Mouse (Mus musculus) embryonic fibroblast, embryonic 13.5 days (primary cell): ENCODE results near the gene Samd4b. TPM values are rescaled to one million over a fixed set of nuclear protein-coding genes. Genes with fewer than 3 reads are reported as not detected.
"Not testable (repeated sequence)": the region's sequence is repeated elsewhere in the genome, so short reads cannot be mapped to it uniquely, and the experiment has no call there.

Experiments used
- H3K27ac ChIP-seq: 2 replicates; pipeline ENCODE4 v1.5.1; 2012; ENCODE audit warnings: low read length, control low read depth, inconsistent platforms; ENCODE audit not compliant: insufficient read depth
- H3K4me1 ChIP-seq: 2 replicates; pipeline ENCODE4 v1.6.1; 2011; ENCODE audit warnings: low read length; ENCODE audit not compliant: control insufficient read depth, insufficient read depth
- H3K4me3 ChIP-seq: 2 replicates; pipeline ENCODE4 v1.5.1; 2011; ENCODE audit warnings: mild to moderate bottlenecking, control low read depth, low read length; ENCODE audit not compliant: insufficient read depth
- CTCF ChIP-seq: IDR thresholded peaks from 2 replicates; pipeline ENCODE4 v1.5.1; 2011; ENCODE audit warnings: mild to moderate bottlenecking, control low read depth, low read length, moderate library complexity, borderline replicate concordance; ENCODE audit not compliant: insufficient read depth
- POLR2A ChIP-seq: IDR thresholded peaks from 2 replicates; pipeline ENCODE4 v1.6.1; 2011; ENCODE audit warnings: low read depth, mild to moderate bottlenecking, control low read depth, low read length, moderate library complexity
- polyA plus RNA-seq: library from polyadenylated mRNA; stranded (reverse); fragments of >200 nt; gene quantifications from 2 replicates; pipeline ENCODE4 v1.2.4, GENCODE M21; 2011; ENCODE audit warnings: low read depth; ENCODE audit not compliant: missing spikeins, insufficient read length

The Samd4b gene
- polyA plus RNA-seq, 1 experiment: 69.3 TPM

DNA sequence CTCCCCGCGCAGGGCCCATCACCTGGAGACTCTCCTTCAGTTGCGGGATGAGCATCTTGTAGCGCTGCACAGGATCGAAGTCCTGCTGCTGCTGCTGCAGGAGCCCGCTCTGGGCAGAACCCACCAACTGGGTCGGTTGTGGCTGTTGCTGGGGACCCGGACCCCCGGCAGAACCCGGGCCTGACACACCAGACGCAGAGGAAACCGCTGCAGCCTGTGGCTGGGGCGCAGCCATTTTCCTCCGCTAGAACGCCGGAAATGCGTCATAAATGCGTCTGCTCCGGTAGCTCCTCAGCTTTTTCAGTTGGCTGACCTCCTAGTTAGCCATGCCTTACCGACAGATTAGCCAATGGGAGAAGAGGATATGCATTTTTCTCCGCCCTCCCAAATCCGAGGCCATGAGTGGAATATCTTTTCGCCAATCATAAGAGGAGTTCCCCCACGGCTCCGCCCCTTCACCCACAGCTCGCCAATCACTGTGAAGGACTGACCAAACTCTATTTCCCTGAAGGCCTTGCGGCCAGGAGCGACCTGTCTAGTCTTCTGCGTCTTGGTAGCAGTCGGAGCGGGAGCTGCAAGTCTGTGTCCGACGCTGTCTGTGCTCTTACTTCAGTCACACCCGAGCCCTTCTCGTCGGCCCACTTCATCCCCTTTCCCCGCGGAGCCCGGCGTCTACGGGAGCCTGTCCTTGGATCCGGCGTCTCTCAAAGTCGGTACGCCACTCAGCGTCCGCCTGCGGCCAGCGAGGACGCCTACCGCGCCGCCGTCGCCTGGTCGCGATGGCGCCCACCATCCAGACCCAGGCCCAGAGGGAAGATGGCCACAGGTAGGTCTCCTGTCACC is 205.3 kb downstream of the Samd4b start, which contains the start of the genes Med29 and Paf1:
Med29 (minus strand) TSS at position 280 of the 843 bp plus-strand sequence.
Paf1 (plus strand) TSS at position 523 of the 843 bp plus-strand sequence.
- 0 out of 2 replicates have a peak within 1 kb of the TSS, but pooled peaks have one; percentile 4 for H3K27ac ChIP-seq
- H3K4me1 ChIP-seq: no peaks in the 10 kb centered on the region
- TF ChIP-seq POLR2A: peak; percentile 97
- no peak for TF ChIP-seq CTCF
- H3K4me3 ChIP-seq: peak within 1 kb of the TSS; percentile 80

DNA sequence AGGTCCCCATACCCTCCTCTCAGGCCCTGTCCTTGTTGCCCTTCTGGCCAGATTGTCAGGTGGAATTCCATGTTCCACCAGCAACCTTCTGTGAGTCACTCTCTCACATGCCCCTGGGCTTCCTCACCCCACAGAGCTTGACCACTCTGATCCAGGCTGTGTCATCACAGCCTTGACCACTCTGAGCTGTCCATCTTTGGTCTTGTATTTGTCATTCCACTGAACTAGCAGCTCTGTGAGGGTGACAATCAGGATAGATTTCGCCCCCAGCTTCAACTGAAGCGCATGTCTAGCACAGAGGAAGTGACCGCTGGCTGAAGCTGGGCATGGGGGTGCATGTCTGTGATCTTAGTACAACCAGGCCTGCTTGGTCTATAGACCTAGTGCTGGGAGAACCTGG is 207.6 kb downstream of the Samd4b start:
- H3K4me1 ChIP-seq: no peaks in the 10 kb centered on the region
- TF ChIP-seq CTCF (no peak), POLR2A (no peak)
- H3K27ac ChIP-seq: no peak overlapping the region
- no peak overlapping the region for H3K4me3 ChIP-seq

DNA sequence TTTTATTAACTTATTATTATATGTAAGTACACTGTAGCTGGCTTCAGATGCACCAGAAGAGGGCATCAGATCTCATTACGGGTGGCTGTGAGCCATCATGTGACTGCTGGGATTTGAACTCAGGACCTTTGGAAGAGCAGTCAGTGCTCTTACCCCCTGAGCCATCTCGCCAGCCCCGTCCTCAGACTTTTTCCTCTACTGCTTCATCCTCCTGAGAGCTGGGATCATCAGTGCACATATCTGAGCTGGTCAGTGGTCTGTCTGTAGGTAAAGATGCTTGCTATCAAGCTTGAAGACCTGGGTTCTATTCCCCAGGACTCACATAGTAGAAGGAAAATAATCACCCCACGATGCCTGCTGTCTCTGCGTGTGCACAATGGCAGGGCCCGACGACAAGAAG is 210.6 kb downstream of the Samd4b start:
- not testable (repeated sequence) for H3K4me1 ChIP-seq, H3K4me3 ChIP-seq, H3K27ac ChIP-seq

DNA sequence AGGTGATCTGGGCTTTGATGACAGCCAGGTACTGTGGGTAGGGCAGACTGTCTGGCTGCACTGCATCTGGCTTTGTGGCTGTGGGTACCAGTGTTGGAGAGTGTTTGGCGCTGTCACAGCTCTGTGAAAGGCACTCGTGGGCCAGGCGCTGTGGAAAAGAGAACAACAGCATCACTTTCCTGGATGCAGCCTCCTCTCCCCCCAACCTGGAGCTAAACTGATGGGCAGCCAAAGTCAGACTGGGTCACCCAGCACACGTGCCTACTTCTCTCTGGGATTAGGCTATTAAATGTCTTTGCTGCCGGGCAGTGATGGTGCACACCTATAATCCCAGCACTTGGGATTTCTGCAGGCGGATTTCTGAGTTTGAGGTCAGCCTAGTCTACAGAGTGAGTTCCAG is 211.1 kb downstream of the Samd4b start:
- H3K27ac ChIP-seq, H3K4me3 ChIP-seq, H3K4me1 ChIP-seq: not testable (repeated sequence)

DNA sequence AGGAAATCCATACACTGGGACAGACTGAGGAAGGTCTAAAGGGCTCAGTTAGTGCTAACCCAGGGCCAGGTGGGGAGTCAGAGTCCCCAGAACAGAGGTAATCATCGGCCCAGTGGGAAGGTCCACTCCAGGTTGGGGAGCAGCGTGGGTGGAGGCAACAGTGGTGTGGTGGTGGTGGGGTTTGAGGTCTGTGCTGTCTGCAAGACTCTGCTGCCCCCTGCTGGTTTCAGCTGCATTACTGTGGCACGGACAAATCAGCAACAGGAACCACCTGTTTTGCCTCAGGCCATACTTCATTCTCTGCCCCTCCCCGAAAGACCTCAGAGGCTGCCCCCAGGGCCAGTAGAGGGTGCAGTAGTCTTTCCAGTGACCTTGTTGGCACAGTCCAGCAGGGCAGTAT is 211.5 kb downstream of the Samd4b start:
- no peak for TF ChIP-seq POLR2A
- peak; percentile 97 for TF ChIP-seq CTCF
- Histone ChIP-seq H3K4me3 (no peak overlapping the region), H3K27ac (no peak overlapping the region), H3K4me1 (peaks cover 8% of the 10 kb centered on the region; the same call in 1 of the 2 replicates)

DNA sequence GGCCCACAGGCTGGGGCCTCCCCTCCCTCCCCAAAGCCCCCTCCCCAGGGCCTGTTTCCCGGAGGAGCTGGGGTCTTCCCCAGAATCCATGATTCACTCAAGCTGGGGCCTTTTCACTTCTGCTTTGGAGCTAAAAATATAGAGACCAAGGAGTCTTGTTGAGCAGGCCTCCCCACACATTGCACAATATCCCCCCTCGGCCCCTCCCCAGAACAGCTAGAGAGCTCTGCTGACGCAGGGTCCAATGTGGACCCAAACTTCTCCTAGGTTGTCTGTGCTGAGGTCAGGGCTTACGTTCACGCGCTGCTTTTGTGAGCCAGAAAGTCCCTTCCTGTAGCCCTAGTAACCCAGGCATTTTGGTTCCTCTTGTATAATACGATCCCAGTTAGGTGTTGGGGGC is 211.9 kb downstream of the Samd4b start:
- Histone ChIP-seq H3K4me1 (peaks cover 8% of the 10 kb centered on the region; the same call in 1 of the 2 replicates), H3K4me3 (no peak overlapping the region), H3K27ac (no peak overlapping the region)
- TF ChIP-seq POLR2A (no peak), CTCF (no peak)

DNA sequence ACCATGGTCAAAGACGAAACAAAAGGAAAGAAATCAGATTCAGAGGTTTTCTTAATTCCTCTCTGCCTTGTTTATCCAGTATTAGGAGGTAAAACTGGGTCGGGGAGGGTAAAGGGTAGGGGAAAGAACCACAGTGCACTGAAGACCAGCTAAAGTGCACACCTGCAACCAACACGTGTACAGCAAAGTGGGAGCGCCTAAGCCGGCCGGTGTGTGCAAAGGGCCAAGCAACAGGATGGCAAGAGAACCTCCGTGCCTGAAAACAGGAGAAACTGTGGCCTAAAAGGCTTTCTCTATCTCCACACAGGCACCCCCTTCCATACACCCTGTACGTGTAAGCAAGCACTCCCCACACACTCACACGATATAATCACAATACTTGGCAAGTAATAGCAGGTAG is 212.7 kb downstream of the Samd4b start:
- TF ChIP-seq POLR2A (no peak), CTCF (no peak)
- no peak overlapping the region for H3K27ac ChIP-seq
- H3K4me1 ChIP-seq: peaks cover 10% of the 10 kb centered on the region; the same call in 1 of the 2 replicates
- no peak overlapping the region for H3K4me3 ChIP-seq

DNA sequence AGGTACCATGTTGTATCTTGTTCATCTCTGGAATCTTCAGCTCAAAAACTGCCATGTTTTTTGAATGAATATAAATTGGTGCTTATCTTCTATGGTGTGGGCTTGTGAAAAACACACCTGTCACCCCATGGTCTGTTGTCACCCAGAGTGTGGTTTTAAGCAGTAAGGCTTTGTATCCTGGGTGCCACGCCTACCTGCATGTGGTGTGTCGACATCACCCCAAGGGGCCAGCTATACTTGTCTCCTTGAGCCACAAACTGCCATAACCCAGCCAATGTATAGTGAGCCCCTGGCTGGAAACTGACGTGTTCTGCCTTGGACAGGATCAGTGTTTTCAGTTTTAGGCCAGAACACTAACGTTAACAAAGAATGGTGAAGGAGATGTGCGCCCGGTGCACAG is 213.8 kb downstream of the Samd4b start:
- TF ChIP-seq CTCF (no peak), POLR2A (no peak)
- Histone ChIP-seq H3K4me3 (no peak overlapping the region), H3K4me1 (peaks cover 10% of the 10 kb centered on the region; the same call in 1 of the 2 replicates), H3K27ac (no peak overlapping the region)

DNA sequence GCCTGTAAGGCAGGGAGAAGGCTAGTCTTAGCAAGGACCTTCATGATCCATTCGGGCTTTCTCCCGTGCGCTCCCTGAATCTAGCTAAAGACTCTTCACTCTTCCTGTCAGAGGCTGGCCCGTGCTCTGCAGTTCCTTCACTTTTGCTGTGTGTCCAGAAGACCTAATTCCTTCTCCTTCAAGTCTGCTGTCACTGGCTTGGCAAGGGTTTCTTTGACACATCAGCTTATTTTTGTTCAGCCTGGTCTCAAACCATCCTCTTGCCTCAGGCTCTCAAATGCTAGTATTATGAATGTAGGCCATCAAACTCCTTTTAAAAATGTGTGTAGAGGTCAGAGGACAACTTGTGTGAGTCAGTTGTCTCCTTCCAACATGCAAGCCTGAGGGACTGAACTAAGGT is 214.3 kb downstream of the Samd4b start:
- peaks cover 10% of the 10 kb centered on the region; the same call in 1 of the 2 replicates for H3K4me1 ChIP-seq
- no peak for TF ChIP-seq CTCF
- TF ChIP-seq POLR2A: no peak
- H3K27ac ChIP-seq: no peak overlapping the region

DNA sequence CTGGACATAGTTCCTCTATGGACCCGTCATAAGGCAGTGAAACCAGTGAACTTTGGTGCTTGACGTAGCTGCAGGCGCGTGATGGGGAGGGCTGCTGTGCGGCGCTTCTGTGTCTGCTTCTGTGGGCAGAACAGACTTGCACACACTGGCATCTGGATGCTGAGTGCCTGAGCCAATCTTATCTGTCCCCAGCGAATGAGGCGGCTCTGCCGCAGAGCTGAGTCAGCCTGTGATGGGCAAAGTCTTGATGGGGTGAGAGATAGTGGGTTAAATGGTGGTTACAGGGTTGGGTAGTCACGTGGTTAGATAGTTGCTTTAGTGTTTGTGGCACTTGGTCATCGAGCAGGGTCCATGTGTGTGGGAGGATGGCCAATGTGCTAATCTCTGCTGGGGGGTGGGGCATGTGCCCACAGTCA is 215.0 kb downstream of the Samd4b start:
- TF ChIP-seq CTCF (no peak), POLR2A (no peak)
- H3K27ac ChIP-seq: peak overlapping the region; percentile 99; the same call in 1 of the 2 replicates
- no peak overlapping the region for H3K4me3 ChIP-seq
- peaks cover 10% of the 10 kb centered on the region; the same call in 1 of the 2 replicates for H3K4me1 ChIP-seq

More for the DNA sequence above, 214.3 kb downstream of the Samd4b start:
- no peak overlapping the region for H3K4me3 ChIP-seq

DNA sequence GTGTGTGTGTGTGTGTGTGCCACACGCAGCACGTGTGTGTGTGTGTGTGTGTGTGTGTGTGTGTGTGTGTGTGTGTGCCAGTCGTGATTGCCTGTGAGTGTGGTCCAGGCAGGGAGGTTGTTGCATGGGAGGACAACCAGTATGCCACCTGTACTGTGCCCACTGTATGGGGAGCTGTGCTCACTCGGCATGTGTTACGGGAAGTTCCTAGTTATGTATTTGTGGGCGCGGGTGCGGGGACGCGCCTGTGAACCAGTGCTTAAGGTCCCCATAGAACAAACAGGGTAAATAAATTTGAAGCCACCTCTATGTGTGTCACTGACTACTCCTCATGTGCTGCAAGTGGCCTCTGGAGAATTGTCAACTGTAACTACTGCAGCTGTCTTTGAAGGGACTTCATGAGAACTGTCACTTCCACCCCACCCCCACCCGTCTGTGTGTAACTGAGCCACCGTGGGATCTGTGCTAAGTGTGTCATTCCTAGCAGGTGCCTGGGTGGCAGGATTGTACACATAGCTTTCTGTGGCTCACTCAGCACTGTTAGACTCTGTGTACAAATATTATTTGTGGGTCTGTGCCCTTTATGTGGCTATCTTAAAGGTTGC is 215.5 kb downstream of the Samd4b start:
- peak overlapping the region; percentile 99 for H3K27ac ChIP-seq
- H3K4me3 ChIP-seq: no peak overlapping the region
- peaks cover 10% of the 10 kb centered on the region; the same call in 1 of the 2 replicates for H3K4me1 ChIP-seq
- TF ChIP-seq POLR2A (no peak; the same call in 1 of the 2 replicates), CTCF (no peak)
